Mouse (Mus musculus): Measurements from ENCODE around the gene Arhgap15. TPM values are rescaled to one million over a fixed set of nuclear protein-coding genes. Genes with fewer than 3 reads are reported as not detected.

The Arhgap15 gene
- total and polyA plus RNA-seq, 3 experiments: 16.6 to 40.3 (median 19.8) TPM

- dilution Hi-C loops (cut with MboI; ENCODE audit: extremely low pct_ligation_motif_present, extremely low pct_unique_long_range_greater_than_20kb, low sequenced_read_pairs) (no loop called here), in situ Hi-C loops (cut with MboI; ENCODE audit: low pct_ligation_motif_present, low pct_unique_long_range_greater_than_20kb, low sequenced_read_pairs) (no loop called here)
- Histone ChIP-seq H3K36me3 (replicated peaks in 1 of 2; ENCODE audit: control insufficient read depth in 1 of 2, insufficient read depth in 1 of 2, low read length in 1 of 2) (no peaks in the 10 kb centered on the region), H3K9ac (ENCODE audit: insufficient read depth, low read depth) (no peak overlapping the region), H3K27me3 (replicated peaks) (no peaks in the 10 kb centered on the region), H3K79me2 (replicated peaks; ENCODE audit: control insufficient read depth, extremely low read depth, insufficient read depth, poor library complexity, severe bottlenecking) (no peaks in the 10 kb centered on the region), H3K27ac (ENCODE audit: insufficient read depth, low read depth) (no peak overlapping the region), H3K4me2 (ENCODE audit: insufficient read depth, low read depth, poor library complexity, severe bottlenecking) (no peak overlapping the region), H3K4me1 (ENCODE audit: control insufficient read depth in 1 of 2, insufficient read depth in 2 of 2) (peaks cover 7 to 16% of the 10 kb centered on the region in 2 experiments), H3K4me3 (replicated peaks in 1 of 3; ENCODE audit: low read depth in 2 of 3, low read length in 2 of 3, poor library complexity in 1 of 3) (no peak overlapping the region), H3K9me3 (replicated peaks; ENCODE audit: low read length) (no peaks in the 10 kb centered on the region)
- no peak for DNase-seq (ENCODE audit: extremely low read depth)
- TF ChIP-seq ZKSCAN1 (IDR thresholded peaks at IDR 0.05; ENCODE audit: borderline replicate concordance, low read depth, low read length): no peak
- no peak for TF ChIP-seq ELF1 (IDR thresholded peaks at IDR 0.05; ENCODE audit: low read depth, low read length)
- TF ChIP-seq POLR2AphosphoS2 (IDR thresholded peaks at IDR 0.05; ENCODE audit: low read depth, low read length): no peak
- no peak for TF ChIP-seq ETS1 (conservative IDR thresholded peaks at IDR 0.05; ENCODE audit: low read depth, low read length)
- no peak for TF ChIP-seq MAFK (IDR thresholded peaks at IDR 0.05; ENCODE audit: insufficient replicate concordance, low read length)
- TF ChIP-seq GABPA (IDR thresholded peaks at IDR 0.05; ENCODE audit: insufficient replicate concordance, low read depth, low read length): no peak
- no peak for TF ChIP-seq ZNF384 (IDR thresholded peaks at IDR 0.05; ENCODE audit: low read depth, low read length)
- TF ChIP-seq MYC (IDR thresholded peaks at IDR 0.05; ENCODE audit: low read depth, low read length): no peak
- TF ChIP-seq BHLHE40 (IDR thresholded peaks at IDR 0.05; ENCODE audit: low read depth, low read length): no peak
- no peak for TF ChIP-seq IRF4 (IDR thresholded peaks at IDR 0.05; ENCODE audit: low read depth, low read length)
- no peak for TF ChIP-seq CTCF (conservative IDR thresholded peaks at IDR 0.05 in 1 of 2, IDR thresholded peaks at IDR 0.05 in 1 of 2; ENCODE audit: low read depth in 2 of 2, low read length in 2 of 2)
- TF ChIP-seq MEF2A (IDR thresholded peaks at IDR 0.05; ENCODE audit: borderline replicate concordance, low read depth, low read length): no peak
- TF ChIP-seq MXI1 (IDR thresholded peaks at IDR 0.05; ENCODE audit: low read depth, low read length): no peak
- TF ChIP-seq NRF1 (IDR thresholded peaks at IDR 0.05; ENCODE audit: low read depth, low read length): no peak
Observed at GRCm38 (mm10) chr2:44399191-44399926, 650.7 kb downstream of the Arhgap15 start.

GRCm38 (mm10) chr2:44401704-44402422 is 653.2 kb downstream of the Arhgap15 start:
- no peak overlapping the region for H3K4me3 ChIP-seq (replicated peaks in 1 of 3; ENCODE audit: low read depth in 2 of 3, low read length in 2 of 3, poor library complexity in 1 of 3)
- dilution Hi-C loops (cut with MboI; ENCODE audit: extremely low pct_ligation_motif_present, extremely low pct_unique_long_range_greater_than_20kb, low sequenced_read_pairs) (no loop called here), in situ Hi-C loops (cut with MboI; ENCODE audit: low pct_ligation_motif_present, low pct_unique_long_range_greater_than_20kb, low sequenced_read_pairs) (no loop called here)
- no peak overlapping the region for H3K27ac ChIP-seq (ENCODE audit: insufficient read depth, low read depth)
- peaks cover 2% of the 10 kb centered on the region for H3K9me3 ChIP-seq (replicated peaks; ENCODE audit: low read length)
- TF ChIP-seq USF1 (IDR thresholded peaks at IDR 0.05; ENCODE audit: low read depth, low read length) (no peak), ETS1 (conservative IDR thresholded peaks at IDR 0.05; ENCODE audit: low read depth, low read length) (no peak), MXI1 (IDR thresholded peaks at IDR 0.05; ENCODE audit: low read depth, low read length) (no peak)
- H3K27me3 ChIP-seq (replicated peaks): no peaks in the 10 kb centered on the region
- DNase-seq (ENCODE audit: extremely low read depth): no peak
- H3K4me2 ChIP-seq (ENCODE audit: insufficient read depth, low read depth, poor library complexity, severe bottlenecking): peak overlapping the region; percentile 36; the same call in 1 of the 2 replicates
- no peaks in the 10 kb centered on the region for H3K79me2 ChIP-seq (replicated peaks; ENCODE audit: control insufficient read depth, extremely low read depth, insufficient read depth, poor library complexity, severe bottlenecking)
- peaks cover 7 to 16% of the 10 kb centered on the region in 2 experiments for H3K4me1 ChIP-seq (ENCODE audit: control insufficient read depth in 1 of 2, insufficient read depth in 2 of 2)
- H3K36me3 ChIP-seq (replicated peaks in 1 of 2; ENCODE audit: control insufficient read depth in 1 of 2, insufficient read depth in 1 of 2, low read length in 1 of 2): no peaks in the 10 kb centered on the region
- H3K9ac ChIP-seq (ENCODE audit: insufficient read depth, low read depth): peak overlapping the region; percentile 13; the same call in 1 of the 2 replicates

All from CH12.LX (cell line).